Mouse (Mus musculus): ENCODE results near the gene Zfp558. TPM values are rescaled to one million over a fixed set of nuclear protein-coding genes. Genes with fewer than 3 reads are reported as not detected.
A peak's percentile ranks its signal among the peaks of the same experiment; 100 is the strongest.

Gene Zfp558
- total and polyA plus RNA-seq, 3 experiments, result not detected

GRCm38 (mm10) chr9:18473324-18474128 lies 4.5 kb downstream of the Zfp558 start:
- no peak overlapping the region for H3K4me2 ChIP-seq (ENCODE audit: insufficient read depth, low read depth, poor library complexity, severe bottlenecking)
- TF ChIP-seq NRF1 (IDR thresholded peaks at IDR 0.05; ENCODE audit: low read depth, low read length) (no peak), NELFE (IDR thresholded peaks at IDR 0.05; ENCODE audit: low read depth, low read length) (no peak), E2F4 (IDR thresholded peaks at IDR 0.05; ENCODE audit: insufficient replicate concordance, low read depth, low read length) (no peak), MAFK (IDR thresholded peaks at IDR 0.05; ENCODE audit: insufficient replicate concordance, low read length) (no peak), POLR2A (IDR thresholded peaks at IDR 0.05; ENCODE audit: low read depth, low read length) (no peak)
- no peaks in the 10 kb centered on the region for H3K36me3 ChIP-seq (replicated peaks in 1 of 2; ENCODE audit: control insufficient read depth in 1 of 2, insufficient read depth in 1 of 2, low read length in 1 of 2)
- no peaks in the 10 kb centered on the region for H3K9me3 ChIP-seq (replicated peaks; ENCODE audit: low read length)
- no peak for DNase-seq (ENCODE audit: extremely low read depth)
- H3K27ac ChIP-seq (ENCODE audit: insufficient read depth, low read depth), result no peak overlapping the region
- no peaks in the 10 kb centered on the region for H3K79me2 ChIP-seq (replicated peaks; ENCODE audit: control insufficient read depth, extremely low read depth, insufficient read depth, poor library complexity, severe bottlenecking)
- in situ Hi-C loops (cut with MboI; ENCODE audit: low pct_ligation_motif_present, low pct_unique_long_range_greater_than_20kb, low sequenced_read_pairs) (no loop called here), dilution Hi-C loops (cut with MboI; ENCODE audit: extremely low pct_ligation_motif_present, extremely low pct_unique_long_range_greater_than_20kb, low sequenced_read_pairs) (no loop called here)
- no peaks in the 10 kb centered on the region for H3K27me3 ChIP-seq (replicated peaks)
- no peak overlapping the region for H3K9ac ChIP-seq (ENCODE audit: insufficient read depth, low read depth)
- no peaks in the 10 kb centered on the region for H3K4me1 ChIP-seq (ENCODE audit: control insufficient read depth in 1 of 2, insufficient read depth in 2 of 2)
- no peak overlapping the region for H3K4me3 ChIP-seq (replicated peaks in 1 of 3; ENCODE audit: low read depth in 2 of 3, low read length in 2 of 3, poor library complexity in 1 of 3)

GRCm38 (mm10) chr9:18468005-18468404 lies 10.1 kb downstream of the Zfp558 start:
- no peak for TF ChIP-seq TCF12 (IDR thresholded peaks at IDR 0.05; ENCODE audit: low read depth, low read length)
- no peak for TF ChIP-seq ZNF384 (IDR thresholded peaks at IDR 0.05; ENCODE audit: low read depth, low read length)
- no peak for TF ChIP-seq NRF1 (IDR thresholded peaks at IDR 0.05; ENCODE audit: low read depth, low read length)
- no peak for TF ChIP-seq BHLHE40 (IDR thresholded peaks at IDR 0.05; ENCODE audit: low read depth, low read length)
- no peak for TF ChIP-seq POLR2A (IDR thresholded peaks at IDR 0.05; ENCODE audit: low read depth, low read length)
- TF ChIP-seq GABPA (IDR thresholded peaks at IDR 0.05; ENCODE audit: insufficient replicate concordance, low read depth, low read length), result no peak
- no peak for TF ChIP-seq MYC (IDR thresholded peaks at IDR 0.05; ENCODE audit: low read depth, low read length)
- no peak for TF ChIP-seq USF1 (IDR thresholded peaks at IDR 0.05; ENCODE audit: low read depth, low read length)
- TF ChIP-seq MAZ (IDR thresholded peaks at IDR 0.05; ENCODE audit: low read depth, low read length), result no peak
- Histone ChIP-seq H3K9me3 (replicated peaks; ENCODE audit: low read length) (no peaks in the 10 kb centered on the region), H3K4me3 (replicated peaks in 1 of 3; ENCODE audit: low read depth in 2 of 3, low read length in 2 of 3, poor library complexity in 1 of 3) (no peak overlapping the region), H3K36me3 (replicated peaks in 1 of 2; ENCODE audit: control insufficient read depth in 1 of 2, insufficient read depth in 1 of 2, low read length in 1 of 2) (no peaks in the 10 kb centered on the region), H3K27me3 (replicated peaks) (no peaks in the 10 kb centered on the region), H3K4me2 (ENCODE audit: insufficient read depth, low read depth, poor library complexity, severe bottlenecking) (no peak overlapping the region), H3K9ac (ENCODE audit: insufficient read depth, low read depth) (no peak overlapping the region), H3K4me1 (ENCODE audit: control insufficient read depth in 1 of 2, insufficient read depth in 2 of 2) (peaks cover 0 to 3% of the 10 kb centered on the region in 2 experiments; a peak in 1 of 4 replicates), H3K79me2 (replicated peaks; ENCODE audit: control insufficient read depth, extremely low read depth, insufficient read depth, poor library complexity, severe bottlenecking) (no peaks in the 10 kb centered on the region), H3K27ac (ENCODE audit: insufficient read depth, low read depth) (no peak overlapping the region)
- DNase-seq (ENCODE audit: extremely low read depth), result peak; percentile 2
- dilution Hi-C loops (cut with MboI; ENCODE audit: extremely low pct_ligation_motif_present, extremely low pct_unique_long_range_greater_than_20kb, low sequenced_read_pairs), result no loop called here
- in situ Hi-C loops (cut with MboI; ENCODE audit: low pct_ligation_motif_present, low pct_unique_long_range_greater_than_20kb, low sequenced_read_pairs), result no loop called here

GRCm38 (mm10) chr9:18467350-18467749 lies 10.7 kb downstream of the Zfp558 start:
- peaks cover 0 to 3% of the 10 kb centered on the region in 2 experiments; a peak in 1 of 4 replicates for H3K4me1 ChIP-seq (ENCODE audit: control insufficient read depth in 1 of 2, insufficient read depth in 2 of 2)
- no peak overlapping the region for H3K27ac ChIP-seq (ENCODE audit: insufficient read depth, low read depth)
- H3K4me3 ChIP-seq (replicated peaks in 1 of 3; ENCODE audit: low read depth in 2 of 3, low read length in 2 of 3, poor library complexity in 1 of 3), result no peak overlapping the region
- H3K79me2 ChIP-seq (replicated peaks; ENCODE audit: control insufficient read depth, extremely low read depth, insufficient read depth, poor library complexity, severe bottlenecking), result no peaks in the 10 kb centered on the region
- no peak overlapping the region for H3K9ac ChIP-seq (ENCODE audit: insufficient read depth, low read depth)
- dilution Hi-C loops (cut with MboI; ENCODE audit: extremely low pct_ligation_motif_present, extremely low pct_unique_long_range_greater_than_20kb, low sequenced_read_pairs) (no loop called here), in situ Hi-C loops (cut with MboI; ENCODE audit: low pct_ligation_motif_present, low pct_unique_long_range_greater_than_20kb, low sequenced_read_pairs) (no loop called here)
- H3K4me2 ChIP-seq (ENCODE audit: insufficient read depth, low read depth, poor library complexity, severe bottlenecking), result no peak overlapping the region
- TF ChIP-seq ZKSCAN1 (IDR thresholded peaks at IDR 0.05; ENCODE audit: borderline replicate concordance, low read depth, low read length), result no peak
- TF ChIP-seq POLR2A (IDR thresholded peaks at IDR 0.05; ENCODE audit: low read depth, low read length), result no peak
- no peak for TF ChIP-seq KAT2A (IDR thresholded peaks at IDR 0.05; ENCODE audit: insufficient replicate concordance, low read length)
- no peak for TF ChIP-seq NELFE (IDR thresholded peaks at IDR 0.05; ENCODE audit: low read depth, low read length)
- no peak for TF ChIP-seq E2F4 (IDR thresholded peaks at IDR 0.05; ENCODE audit: insufficient replicate concordance, low read depth, low read length)
- TF ChIP-seq ZC3H11A (IDR thresholded peaks at IDR 0.05; ENCODE audit: low read depth, low read length), result no peak
- TF ChIP-seq TBP (conservative IDR thresholded peaks at IDR 0.05; ENCODE audit: low read depth, low read length), result no peak
- no peak for TF ChIP-seq SIN3A (IDR thresholded peaks at IDR 0.05; ENCODE audit: low read length)
- H3K9me3 ChIP-seq (replicated peaks; ENCODE audit: low read length), result no peaks in the 10 kb centered on the region
- H3K27me3 ChIP-seq (replicated peaks), result no peaks in the 10 kb centered on the region
- no peaks in the 10 kb centered on the region for H3K36me3 ChIP-seq (replicated peaks in 1 of 2; ENCODE audit: control insufficient read depth in 1 of 2, insufficient read depth in 1 of 2, low read length in 1 of 2)
- no peak for DNase-seq (ENCODE audit: extremely low read depth)
